Mouse (Mus musculus): ENCODE data around the gene Suox. TPM values are rescaled to one million over a fixed set of nuclear protein-coding genes. Genes with fewer than 3 reads are reported as not detected.
"Not testable (repeated sequence)": the region's sequence is repeated elsewhere in the genome, so short reads cannot be mapped to it uniquely, and the experiment has no call there.

The Suox gene
- polyA plus RNA-seq, 1 experiment from 2014 or later: 13.8 TPM

DNA sequence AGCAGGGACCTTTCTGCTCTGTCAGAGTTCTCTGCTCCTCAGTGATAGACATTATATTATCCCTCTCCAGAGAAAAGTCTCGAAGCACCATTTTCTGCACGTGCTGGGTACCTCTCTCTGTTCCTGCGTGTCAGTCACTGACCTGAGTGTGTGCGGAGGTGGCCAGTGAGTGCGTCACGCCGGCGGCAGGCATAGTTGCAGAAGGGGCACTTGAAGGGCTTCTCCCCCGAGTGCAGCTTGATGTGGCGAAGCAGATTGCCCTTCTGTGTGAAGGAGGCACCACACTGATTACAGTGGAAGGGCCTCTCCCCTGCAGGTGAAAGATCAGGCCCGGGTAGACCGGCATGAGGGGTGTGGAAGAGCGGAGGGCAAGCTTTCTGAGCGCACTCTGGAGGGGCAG, 33.9 kb downstream of the Suox start:
- Histone ChIP-seq H3K36me3 (no peaks in the 10 kb centered on the region), H3K4me2 (no peak overlapping the region), H3K4me1 (peaks cover 11% of the 10 kb centered on the region; the same call in 1 of the 2 replicates), H3K27ac (no peak overlapping the region), H3K9ac (no peak overlapping the region), H3K27me3 (0 out of 2 replicates have a peak, but pooled peaks cover 4% of the 10 kb centered on the region), H3K4me3 (no peak overlapping the region), H3K9me3 (no peaks in the 10 kb centered on the region)
- 80% methylated on average over 14 of the region's 14 CpGs for WGBS
- ATAC-seq (ENCODE audit: borderline replicate concordance, extremely low read depth, low FRiP score, low TSS enrichment): no peak

DNA sequence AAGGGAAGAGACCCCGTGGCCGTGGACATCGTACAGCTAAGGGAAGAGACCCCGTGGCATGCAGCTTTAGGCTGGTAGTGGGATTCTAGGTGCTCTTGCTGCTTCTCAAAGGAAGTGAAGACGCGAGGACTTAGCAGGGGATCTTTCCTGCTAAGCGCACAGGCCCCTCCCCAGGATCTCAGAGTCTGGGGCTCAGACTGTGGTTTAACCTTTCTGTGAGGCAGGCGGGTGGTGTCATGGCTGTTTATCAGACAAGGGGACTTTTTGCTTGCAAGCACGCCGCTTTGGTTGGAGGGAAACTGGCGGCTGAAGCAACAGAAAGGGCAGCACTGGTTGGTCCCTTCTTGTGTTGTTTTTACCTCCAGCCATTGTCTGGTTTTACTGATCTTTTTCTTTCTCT, 36.9 kb downstream of the Suox start:
- H3K36me3 ChIP-seq: no peaks in the 10 kb centered on the region
- no peak overlapping the region for H3K4me3 ChIP-seq
- H3K27ac ChIP-seq: no peak overlapping the region
- H3K9ac ChIP-seq: no peak overlapping the region
- H3K4me2 ChIP-seq: no peak overlapping the region
- no peaks in the 10 kb centered on the region for H3K9me3 ChIP-seq
- H3K4me1 ChIP-seq: peaks cover 4% of the 10 kb centered on the region; the same call in 1 of the 2 replicates
- WGBS: 30% methylated on average over 11 of the region's 11 CpGs
- H3K27me3 ChIP-seq: no peaks in the 10 kb centered on the region
- no peak for ATAC-seq (ENCODE audit: borderline replicate concordance, extremely low read depth, low FRiP score, low TSS enrichment)

DNA sequence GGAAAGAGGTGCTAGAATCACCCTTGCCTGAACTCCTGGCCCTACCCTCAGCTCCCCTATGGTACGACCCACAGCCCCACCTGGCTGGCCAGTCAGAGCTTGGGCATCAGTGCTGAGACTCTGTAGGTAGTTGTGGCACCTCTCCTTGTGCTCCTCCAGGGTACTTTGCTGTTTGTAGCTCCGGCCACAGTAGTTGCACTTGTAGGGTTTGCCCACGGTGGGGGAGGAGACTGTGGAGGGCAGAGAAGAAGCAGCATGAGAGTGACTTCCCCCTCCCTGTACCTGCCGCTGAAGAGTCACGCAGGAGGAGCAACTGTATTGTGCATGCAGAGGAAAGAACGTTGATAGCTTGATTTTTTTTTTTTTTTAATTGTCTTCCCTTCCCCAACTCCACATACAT, 37.3 kb downstream of the Suox start:
- Histone ChIP-seq H3K4me2 (no peak overlapping the region), H3K9ac (no peak overlapping the region), H3K27ac (no peak overlapping the region), H3K4me3 (no peak overlapping the region), H3K9me3 (no peaks in the 10 kb centered on the region), H3K27me3 (no peaks in the 10 kb centered on the region), H3K36me3 (no peaks in the 10 kb centered on the region), H3K4me1 (no peaks in the 10 kb centered on the region)
- whole genome bisulfite sequencing: 53% methylated on average over 6 of the region's 6 CpGs
- ATAC-seq (ENCODE audit: borderline replicate concordance, extremely low read depth, low FRiP score, low TSS enrichment): no peak

DNA sequence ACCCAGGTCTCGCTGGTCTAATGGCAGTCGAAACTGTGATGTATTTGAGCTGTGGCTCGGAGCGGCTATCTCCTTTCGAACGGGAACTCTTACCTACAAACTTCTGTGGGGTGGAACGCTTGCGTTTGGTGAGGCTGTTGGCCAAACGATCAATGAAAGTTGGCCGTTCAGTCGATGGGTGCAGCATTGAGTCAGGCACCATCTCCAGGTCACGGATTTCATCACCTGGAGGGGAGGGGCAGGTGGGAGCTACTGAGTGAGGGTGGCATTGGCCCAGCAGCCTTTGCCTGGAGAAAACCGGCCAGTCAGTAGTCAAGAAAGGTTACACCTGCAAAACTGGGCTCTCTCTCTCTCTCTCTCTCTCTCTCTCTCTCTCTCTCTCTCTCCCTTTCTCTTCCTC, 38.2 kb downstream of the Suox start:
- no peaks in the 10 kb centered on the region for H3K27me3 ChIP-seq
- H3K9me3 ChIP-seq: no peaks in the 10 kb centered on the region
- H3K4me3 ChIP-seq: no peak overlapping the region
- H3K4me1 ChIP-seq: no peaks in the 10 kb centered on the region
- H3K27ac ChIP-seq: no peak overlapping the region
- H3K36me3 ChIP-seq: no peaks in the 10 kb centered on the region
- ATAC-seq (ENCODE audit: borderline replicate concordance, extremely low read depth, low FRiP score, low TSS enrichment): no peak
- H3K9ac ChIP-seq: no peak overlapping the region
- H3K4me2 ChIP-seq: no peak overlapping the region
- WGBS: 89% methylated on average over 13 of the region's 13 CpGs

DNA sequence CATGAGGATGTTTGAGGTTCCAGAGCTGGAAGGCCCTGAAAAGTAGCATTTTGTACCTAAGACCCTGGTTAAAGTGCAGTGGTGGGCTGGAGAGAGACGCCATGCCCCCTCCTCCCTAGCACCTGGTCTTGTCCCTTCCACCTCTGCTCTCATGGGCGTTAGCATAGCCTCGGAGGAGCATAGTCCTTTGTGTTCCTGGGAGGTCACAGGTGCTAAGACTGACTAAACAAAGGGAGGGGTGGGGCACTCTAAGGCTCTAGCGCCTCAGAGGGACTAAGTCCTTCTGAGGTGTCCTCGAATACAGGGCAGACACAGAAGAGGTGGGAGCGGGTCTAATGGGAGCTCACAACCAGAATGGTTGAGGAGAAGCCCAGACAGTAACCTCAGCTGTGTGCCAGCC, 42.3 kb downstream of the Suox start:
- Histone ChIP-seq H3K27me3 (no peaks in the 10 kb centered on the region), H3K36me3 (no peaks in the 10 kb centered on the region), H3K27ac (no peak overlapping the region), H3K9me3 (no peaks in the 10 kb centered on the region), H3K4me3 (no peak overlapping the region), H3K9ac (no peak overlapping the region), H3K4me2 (no peak overlapping the region), H3K4me1 (no peaks in the 10 kb centered on the region)
- 12% methylated on average over 6 of the region's 6 CpGs for WGBS
- no peak for ATAC-seq (ENCODE audit: borderline replicate concordance, extremely low read depth, low FRiP score, low TSS enrichment)

DNA sequence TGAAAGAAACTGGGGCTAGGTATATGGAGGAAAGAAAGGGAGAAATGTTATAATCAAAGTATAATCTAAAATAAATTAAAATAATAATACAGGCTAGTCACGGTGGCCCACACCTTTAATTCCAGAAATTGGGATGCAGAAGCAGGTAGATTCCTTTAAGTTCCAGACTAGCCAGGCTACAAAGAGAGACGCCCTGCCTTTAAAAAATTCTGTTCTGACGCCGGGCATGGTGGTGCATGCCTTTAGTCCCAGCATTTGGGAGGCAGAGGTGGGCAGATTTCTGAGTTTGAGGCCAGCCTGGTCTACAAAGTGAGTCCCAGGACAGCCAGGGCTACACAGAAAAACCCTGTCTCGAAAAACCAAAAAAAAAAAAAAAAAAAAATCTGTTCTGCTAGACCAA, 43.6 kb downstream of the Suox start:
- H3K4me1 ChIP-seq; H3K36me3 ChIP-seq; ATAC-seq (ENCODE audit: borderline replicate concordance, extremely low read depth, low FRiP score, low TSS enrichment); H3K27me3 ChIP-seq; H3K27ac ChIP-seq; H3K4me3 ChIP-seq; H3K9me3 ChIP-seq; H3K9ac ChIP-seq; H3K4me2 ChIP-seq: not testable (repeated sequence)
- WGBS: 74% methylated on average over 5 of the region's 5 CpGs

DNA sequence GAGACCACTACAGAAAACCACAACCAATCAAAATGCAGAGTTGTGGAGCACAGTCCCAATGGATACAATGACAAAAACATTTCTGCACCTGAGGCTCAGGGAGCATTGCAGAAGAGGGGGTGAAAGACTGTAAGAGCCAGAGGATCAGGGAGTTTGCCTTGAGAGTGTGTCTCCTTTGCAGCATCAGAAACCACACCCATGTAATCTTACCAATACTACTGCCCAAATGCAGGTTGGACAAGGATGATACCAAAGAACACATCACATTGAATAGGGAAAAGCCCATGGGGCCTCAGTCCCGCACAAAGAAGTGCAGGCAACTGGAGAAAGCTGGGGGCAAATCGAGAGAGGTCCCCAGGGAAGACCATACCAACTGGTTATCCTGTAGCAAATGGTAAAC, 44.1 kb downstream of the Suox start:
- no peak overlapping the region for H3K9ac ChIP-seq
- H3K4me2 ChIP-seq: no peak overlapping the region
- WGBS: 72% methylated on average over 2 of the region's 2 CpGs
- no peak overlapping the region for H3K4me3 ChIP-seq
- no peak overlapping the region for H3K27ac ChIP-seq
- H3K36me3 ChIP-seq: peaks cover 5% of the 10 kb centered on the region
- peaks cover 7% of the 10 kb centered on the region; the same call in 1 of the 2 replicates for H3K4me1 ChIP-seq
- H3K27me3 ChIP-seq: no peaks in the 10 kb centered on the region
- H3K9me3 ChIP-seq: no peaks in the 10 kb centered on the region
- no peak for ATAC-seq (ENCODE audit: borderline replicate concordance, extremely low read depth, low FRiP score, low TSS enrichment)

DNA sequence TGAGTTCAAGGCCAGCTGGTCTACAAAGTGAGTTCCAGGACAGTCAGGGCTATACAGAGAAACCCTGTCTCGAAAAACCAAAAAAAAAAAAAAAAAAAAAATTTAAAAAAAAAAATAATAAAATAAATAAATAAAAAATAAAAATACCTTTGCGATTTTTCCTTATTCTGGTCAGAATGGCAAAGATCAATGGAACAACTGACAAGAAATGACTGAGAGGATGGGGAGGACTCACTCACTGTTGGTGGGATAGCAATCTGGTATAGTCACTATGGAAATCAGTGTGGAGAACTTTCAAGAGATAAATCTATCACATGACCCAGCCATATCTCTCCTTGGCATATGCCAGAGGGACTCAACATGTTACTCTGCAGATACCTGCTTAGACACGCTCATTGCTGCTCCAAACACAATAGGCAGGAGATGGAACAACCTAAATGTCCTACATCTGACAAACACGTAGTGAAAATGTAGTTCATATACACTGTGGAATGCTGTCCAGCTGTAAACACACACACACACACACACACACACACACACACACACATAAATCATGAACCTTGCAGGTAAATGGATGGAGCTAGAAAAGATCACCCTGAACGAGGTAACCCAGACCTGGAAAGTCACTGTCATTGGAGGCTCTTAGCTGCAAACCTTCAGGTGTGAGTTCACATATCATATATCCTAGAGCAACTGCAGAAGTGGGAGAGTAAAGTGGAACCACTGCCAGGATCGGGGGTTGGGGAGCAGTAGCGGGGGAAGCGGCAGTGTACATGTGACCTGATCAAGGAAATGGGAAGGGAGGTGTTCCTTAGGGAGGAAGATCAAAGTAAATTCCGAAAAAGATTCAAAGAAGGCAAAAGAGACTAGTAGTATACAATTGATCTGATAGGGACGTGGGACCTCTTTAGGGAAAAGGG, 46.2 kb downstream of the Suox start:
- H3K9me3 ChIP-seq: no peaks in the 10 kb centered on the region
- 76% methylated on average over 10 of the region's 10 CpGs for WGBS
- H3K4me1 ChIP-seq: peaks cover 7% of the 10 kb centered on the region; the same call in 1 of the 2 replicates
- no peak for ATAC-seq (ENCODE audit: borderline replicate concordance, extremely low read depth, low FRiP score, low TSS enrichment)
- H3K4me2 ChIP-seq: no peak overlapping the region
- no peaks in the 10 kb centered on the region for H3K27me3 ChIP-seq
- H3K27ac ChIP-seq: no peak overlapping the region
- H3K9ac ChIP-seq: no peak overlapping the region
- peaks cover 21% of the 10 kb centered on the region for H3K36me3 ChIP-seq
- no peak overlapping the region for H3K4me3 ChIP-seq

DNA sequence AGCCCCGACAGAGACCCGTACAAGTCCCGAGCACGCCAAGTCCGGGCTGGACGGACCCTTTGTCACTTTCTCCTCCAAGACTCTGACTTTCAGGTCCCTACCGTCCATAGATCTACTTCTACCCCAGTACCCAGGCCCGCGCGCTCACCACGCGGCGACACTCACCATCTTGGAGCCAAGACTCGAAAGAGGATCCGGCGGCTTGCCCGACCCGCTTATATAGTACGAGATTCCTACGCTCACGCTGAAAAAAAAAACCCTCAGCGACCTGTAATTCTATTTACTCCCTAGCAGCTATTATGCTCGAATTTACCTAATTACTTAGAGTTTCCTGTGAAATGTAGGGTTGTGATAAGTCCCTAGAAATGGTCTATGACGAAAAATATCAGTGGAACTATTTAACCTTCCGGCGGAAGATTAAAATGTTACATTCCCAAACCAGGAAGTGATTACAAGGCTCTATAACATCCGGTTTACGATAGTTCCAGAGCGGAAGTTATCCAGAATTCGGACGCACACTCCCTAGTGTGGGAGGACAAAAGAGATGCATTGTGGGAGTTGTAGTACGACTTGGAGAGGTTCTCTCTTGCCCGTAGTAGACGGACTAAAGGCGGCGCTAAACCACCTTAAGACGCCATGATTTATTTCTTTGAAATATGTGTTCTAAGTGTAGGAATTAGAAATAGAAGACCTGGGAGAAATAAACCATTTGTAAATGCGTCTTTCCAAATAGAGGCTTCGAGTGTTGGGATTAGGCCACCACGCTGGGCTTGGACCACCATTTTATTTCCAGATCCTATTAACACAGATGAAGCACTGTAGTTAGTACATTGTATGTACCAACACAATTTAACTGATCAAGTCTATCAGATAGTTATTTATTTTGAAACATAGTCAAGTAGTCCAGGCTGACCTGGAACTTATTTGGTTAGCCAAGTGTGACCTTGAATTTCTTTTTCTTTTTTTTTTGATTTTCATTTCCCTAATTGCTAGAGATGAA, 47.3 kb downstream of the Suox start, which contains the start of gene Rps26:
Gene Rps26 (minus strand): TSS at position 437 of the 1,000 bp plus-strand sequence.
- H3K4me3 ChIP-seq: peak within 1 kb of the TSS; percentile 89
- peak within 1 kb of the TSS; percentile 77 for H3K4me2 ChIP-seq
- peak within 1 kb of the TSS; percentile 84 for H3K27ac ChIP-seq
- peak within 1 kb of the TSS; percentile 96 for H3K9ac ChIP-seq
- H3K9me3 ChIP-seq: no peaks in the 10 kb centered on the region
- WGBS: under 1% methylated on average over 40 of the region's 40 CpGs
- H3K36me3 ChIP-seq: peaks cover 24% of the 10 kb centered on the region
- peaks cover 7% of the 10 kb centered on the region; the same call in 1 of the 2 replicates for H3K4me1 ChIP-seq
- ATAC-seq (ENCODE audit: borderline replicate concordance, extremely low read depth, low FRiP score, low TSS enrichment): peak; percentile 97
- H3K27me3 ChIP-seq: no peaks in the 10 kb centered on the region

DNA sequence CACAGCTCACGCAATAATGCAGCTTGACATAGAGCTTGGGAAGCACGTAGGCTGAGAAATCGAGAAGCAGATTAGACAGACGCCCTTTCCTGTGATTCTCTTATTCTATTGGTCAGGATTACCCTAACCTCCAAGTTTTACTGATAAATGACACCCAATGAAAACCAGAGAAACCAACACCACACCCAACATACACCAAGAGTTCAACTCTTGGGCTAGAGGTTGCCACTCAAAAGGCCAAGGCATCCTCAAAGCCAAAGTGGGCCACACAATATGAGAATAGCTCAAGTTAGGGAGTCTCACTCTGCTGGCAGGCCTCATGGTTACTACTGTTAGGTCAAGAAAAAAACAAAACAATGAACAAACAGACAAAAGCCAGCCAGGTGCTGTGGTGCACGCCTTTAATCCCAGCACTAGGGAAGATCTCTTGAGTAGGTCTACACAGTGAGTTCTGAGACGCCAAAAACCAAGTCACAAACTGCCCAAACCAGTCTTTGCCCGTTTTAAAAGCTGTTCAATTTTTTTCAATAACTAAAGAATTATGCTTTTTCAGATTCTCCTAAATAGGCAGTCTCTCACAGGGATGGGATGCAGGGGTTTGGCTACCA, 48.5 kb downstream of the Suox start:
- Histone ChIP-seq H3K4me3 (peak overlapping the region; percentile 89), H3K4me1 (peaks cover 7% of the 10 kb centered on the region; the same call in 1 of the 2 replicates), H3K27ac (0 out of 2 replicates have a peak overlapping the region, but pooled peaks have one; percentile 84), H3K9ac (peak overlapping the region; percentile 96), H3K4me2 (peak overlapping the region; percentile 77), H3K27me3 (no peaks in the 10 kb centered on the region), H3K9me3 (no peaks in the 10 kb centered on the region), H3K36me3 (peaks cover 24% of the 10 kb centered on the region)
- ATAC-seq (ENCODE audit: borderline replicate concordance, extremely low read depth, low FRiP score, low TSS enrichment): no peak
- 34% methylated on average over 7 of the region's 7 CpGs for WGBS

DNA sequence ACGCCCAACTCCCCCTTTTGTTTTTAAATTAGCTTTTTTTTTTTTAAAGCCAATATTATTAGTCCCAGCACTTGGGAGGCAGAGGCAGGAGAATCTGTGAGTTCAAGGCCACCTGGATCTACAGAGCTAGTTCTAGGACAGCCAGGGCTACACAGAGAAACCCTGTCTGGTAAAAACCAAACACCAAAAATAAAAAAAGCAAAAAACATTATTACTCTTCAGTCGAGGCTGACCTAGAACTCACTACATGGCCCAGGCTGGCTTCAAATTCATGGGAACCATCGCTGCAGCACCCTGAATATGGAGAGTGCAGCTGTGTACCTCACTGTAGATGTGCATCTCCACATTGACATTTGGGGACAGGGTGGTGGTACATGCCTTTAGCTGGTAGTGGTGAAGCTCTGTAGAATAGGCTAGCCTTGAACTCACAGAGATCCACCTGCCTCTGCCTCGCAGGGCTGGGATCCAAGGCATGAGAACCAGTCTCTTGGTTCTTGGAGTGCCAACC, 50.7 kb downstream of the Suox start:
- not testable (repeated sequence) for H3K9ac ChIP-seq; H3K4me3 ChIP-seq; H3K27me3 ChIP-seq; H3K4me1 ChIP-seq; H3K9me3 ChIP-seq; ATAC-seq (ENCODE audit: borderline replicate concordance, extremely low read depth, low FRiP score, low TSS enrichment); H3K27ac ChIP-seq; H3K4me2 ChIP-seq
- peaks cover 24% of the 10 kb centered on the region for H3K36me3 ChIP-seq
- WGBS: 77% methylated on average over 4 of the region's 4 CpGs
